Mouse (Mus musculus) heart, embryonic 13.5 days (tissue): ENCODE results near the gene Fgf10. TPM values are rescaled to one million over a fixed set of nuclear protein-coding genes. Genes with fewer than 3 reads are reported as not detected.

Source experiments
- ATAC-seq: fragments of 200-750 bp; cut with Nextera tagmentation; 2 replicates; pipeline ENCODE4 v1.8.0; 2017; ENCODE audit warnings: moderate TSS enrichment; ENCODE audit not compliant: insufficient number of reproducible peaks, low FRiP score, low TSS enrichment; ENCODE audit errors: extremely low read depth
- H3K27ac ChIP-seq: fragments of 300-500 bp; sonication (generic); replicated peaks from 2 replicates; pipeline ENCODE4 v1.5.1; 2015; ENCODE audit warnings: moderate library complexity, mild to moderate bottlenecking, inconsistent platforms
- H3K27me3 ChIP-seq: fragments of 300-500 bp; sonication (generic); replicated peaks from 2 replicates; pipeline ENCODE4 v1.6.1; 2015; ENCODE audit warnings: mild to moderate bottlenecking, inconsistent platforms
- H3K36me3 ChIP-seq: fragments of 300-500 bp; sonication (generic); 2 replicates; pipeline ENCODE4 v1.6.1; 2015; ENCODE audit warnings: mild to moderate bottlenecking, inconsistent platforms
- H3K4me1 ChIP-seq: fragments of 300-500 bp; sonication (generic); 2 replicates; pipeline ENCODE4 v1.6.1; 2015; ENCODE audit warnings: inconsistent platforms
- H3K4me2 ChIP-seq: fragments of 300-500 bp; sonication (generic); 2 replicates; pipeline ENCODE4 v1.6.1; 2015; ENCODE audit warnings: inconsistent platforms, mild to moderate bottlenecking, moderate library complexity
- H3K4me3 ChIP-seq: fragments of 300-500 bp; sonication (generic); 2 replicates; pipeline ENCODE4 v1.5.1; 2015; ENCODE audit warnings: moderate library complexity, mild to moderate bottlenecking, inconsistent platforms
- H3K9ac ChIP-seq: fragments of 300-500 bp; sonication (generic); 2 replicates; pipeline ENCODE4 v1.6.1; 2015; ENCODE audit warnings: inconsistent platforms, mild to moderate bottlenecking, moderate library complexity
- H3K9me3 ChIP-seq: fragments of 300-500 bp; sonication (generic); 2 replicates; pipeline ENCODE4 v1.6.1; 2016; ENCODE audit warnings: inconsistent platforms
- WGBS: fragments of 180-500 bp; shearing (Covaris S2); methylation state at CpG from one replicate; pipeline ENCODE4 v1.1.7; 2015; ENCODE audit warnings: mixed read lengths; 5-methylcytosine and 5-hydroxymethylcytosine counted together
- polyA plus RNA-seq: library from polyadenylated mRNA; unstranded; fragments of >200 nt; fragmentation: Nextera tagmentation; extraction: Ambion mirVana; gene quantifications from 2 replicates; pipeline ENCODE4 v1.2.1, GENCODE M21; 2015

Gene Fgf10
- 0.84 and 1.3 TPM in 2 replicates for polyA plus RNA-seq

DNA sequence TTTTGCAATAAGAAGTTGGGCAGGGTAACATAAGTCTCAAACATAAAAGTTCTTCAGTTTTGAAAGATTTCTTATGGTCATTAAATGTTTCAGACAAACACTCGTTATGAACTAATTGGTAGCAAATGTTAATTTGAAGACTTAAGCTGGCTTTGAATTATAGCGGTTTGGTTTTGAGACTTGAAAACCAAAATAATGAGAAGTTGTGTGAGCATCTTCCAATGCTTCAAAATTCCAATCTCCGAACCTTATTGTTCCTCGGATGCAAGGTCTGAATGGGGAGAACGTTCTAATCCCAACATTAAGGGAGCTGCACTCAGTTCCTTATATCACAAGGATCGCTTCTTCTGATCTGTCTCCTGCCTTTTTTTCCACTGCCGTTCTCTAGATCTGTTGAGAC lies at the start of gene Fgf10:
TSS of gene Fgf10 (plus strand) at position 301 of the 400 bp plus-strand sequence.
- Histone ChIP-seq H3K27ac (no peak within 1 kb of the TSS), H3K36me3 (no peaks in the 10 kb centered on the region), H3K4me1 (no peaks in the 10 kb centered on the region), H3K4me2 (no peak within 1 kb of the TSS), H3K9me3 (no peaks in the 10 kb centered on the region), H3K9ac (no peak within 1 kb of the TSS), H3K4me3 (no peak within 1 kb of the TSS), H3K27me3 (no peaks in the 10 kb centered on the region)
- no peak for ATAC-seq
- 81% methylated on average over 7 of the region's 7 CpGs for WGBS

- no peak for ATAC-seq
- 15% methylated on average over 3 of the region's 3 CpGs for WGBS
- H3K4me1 ChIP-seq = peaks cover 4% of the 10 kb centered on the region; the same call in 1 of the 2 replicates
These were observed 39.7 kb upstream of the Fgf10 start for GRCm38 (mm10) chr13:118629661-118630428.

GRCm38 (mm10) chr13:118631500-118631899 lies 38.1 kb upstream of the Fgf10 start:
- no peak for ATAC-seq
- Histone ChIP-seq H3K4me2 (no peak overlapping the region), H3K9ac (no peak overlapping the region), H3K27ac (no peak overlapping the region), H3K27me3 (no peaks in the 10 kb centered on the region), H3K4me1 (peaks cover 4% of the 10 kb centered on the region; the same call in 1 of the 2 replicates), H3K4me3 (no peak overlapping the region), H3K36me3 (no peaks in the 10 kb centered on the region), H3K9me3 (no peaks in the 10 kb centered on the region)
- 72% methylated on average over 2 of the region's 2 CpGs for WGBS

More at GRCm38 (mm10) chr13:118629661-118630428, 39.7 kb upstream of the Fgf10 start:
- Histone ChIP-seq H3K27ac (no peak overlapping the region), H3K4me2 (no peak overlapping the region), H3K4me3 (no peak overlapping the region), H3K9ac (no peak overlapping the region), H3K36me3 (no peaks in the 10 kb centered on the region), H3K9me3 (no peaks in the 10 kb centered on the region), H3K27me3 (no peaks in the 10 kb centered on the region)

GRCm38 (mm10) chr13:118636047-118636446 lies 33.5 kb upstream of the Fgf10 start:
- H3K9ac ChIP-seq = no peak overlapping the region
- no peak for ATAC-seq
- no peak overlapping the region for H3K4me3 ChIP-seq
- no peaks in the 10 kb centered on the region for H3K4me1 ChIP-seq
- H3K27me3 ChIP-seq = no peaks in the 10 kb centered on the region
- H3K9me3 ChIP-seq = no peaks in the 10 kb centered on the region
- H3K36me3 ChIP-seq = no peaks in the 10 kb centered on the region
- no peak overlapping the region for H3K4me2 ChIP-seq
- WGBS = 75% methylated on average over 5 of the region's 5 CpGs
- no peak overlapping the region for H3K27ac ChIP-seq

GRCm38 (mm10) chr13:118642585-118642984 lies 27.0 kb upstream of the Fgf10 start:
- H3K9me3 ChIP-seq = no peaks in the 10 kb centered on the region
- no peak overlapping the region for H3K4me2 ChIP-seq
- H3K27me3 ChIP-seq = no peaks in the 10 kb centered on the region
- WGBS = 81% methylated on average over 3 of the region's 3 CpGs
- H3K4me1 ChIP-seq = no peaks in the 10 kb centered on the region
- no peak overlapping the region for H3K27ac ChIP-seq
- H3K4me3 ChIP-seq = no peak overlapping the region
- no peak for ATAC-seq
- H3K9ac ChIP-seq = no peak overlapping the region
- H3K36me3 ChIP-seq = no peaks in the 10 kb centered on the region

- no peaks in the 10 kb centered on the region for H3K27me3 ChIP-seq
- no peaks in the 10 kb centered on the region for H3K36me3 ChIP-seq
- H3K27ac ChIP-seq = no peak overlapping the region
- no peaks in the 10 kb centered on the region for H3K9me3 ChIP-seq
- 65% methylated on average over 6 of the region's 6 CpGs for WGBS
- ATAC-seq = no peak
- no peak overlapping the region for H3K4me3 ChIP-seq
- H3K4me1 ChIP-seq = no peaks in the 10 kb centered on the region
- no peak overlapping the region for H3K9ac ChIP-seq
- no peak overlapping the region for H3K4me2 ChIP-seq
These were observed 26.5 kb upstream of the Fgf10 start for GRCm38 (mm10) chr13:118643138-118643537.

GRCm38 (mm10) chr13:118656991-118657390 lies 12.6 kb upstream of the Fgf10 start:
- Histone ChIP-seq H3K27me3 (no peaks in the 10 kb centered on the region), H3K4me3 (no peak overlapping the region), H3K9me3 (no peaks in the 10 kb centered on the region), H3K27ac (no peak overlapping the region), H3K4me1 (no peaks in the 10 kb centered on the region), H3K9ac (no peak overlapping the region), H3K36me3 (no peaks in the 10 kb centered on the region), H3K4me2 (no peak overlapping the region)
- WGBS = 45% methylated on average over 5 of the region's 5 CpGs
- no peak for ATAC-seq

- no peak for ATAC-seq
- no peaks in the 10 kb centered on the region for H3K4me1 ChIP-seq
- WGBS = 77% methylated on average over 2 of the region's 2 CpGs
These were observed 11.6 kb upstream of the Fgf10 start for GRCm38 (mm10) chr13:118658031-118658430.

GRCm38 (mm10) chr13:118658608-118659326 lies 10.8 kb upstream of the Fgf10 start:
- 81% methylated on average over 7 of the region's 7 CpGs for WGBS
- H3K27ac ChIP-seq = no peak overlapping the region
- no peak overlapping the region for H3K4me3 ChIP-seq
- H3K4me1 ChIP-seq = no peaks in the 10 kb centered on the region
- no peak overlapping the region for H3K9ac ChIP-seq
- no peaks in the 10 kb centered on the region for H3K27me3 ChIP-seq
- H3K36me3 ChIP-seq = no peaks in the 10 kb centered on the region
- no peak for ATAC-seq
- no peak overlapping the region for H3K4me2 ChIP-seq
- no peaks in the 10 kb centered on the region for H3K9me3 ChIP-seq

More at GRCm38 (mm10) chr13:118658031-118658430, 11.6 kb upstream of the Fgf10 start:
- Histone ChIP-seq H3K9me3 (no peaks in the 10 kb centered on the region), H3K9ac (no peak overlapping the region), H3K4me2 (no peak overlapping the region), H3K27ac (no peak overlapping the region), H3K27me3 (no peaks in the 10 kb centered on the region), H3K4me3 (no peak overlapping the region), H3K36me3 (no peaks in the 10 kb centered on the region)

GRCm38 (mm10) chr13:118661664-118662063 lies 7.9 kb upstream of the Fgf10 start:
- ATAC-seq = no peak
- H3K9ac ChIP-seq = no peak overlapping the region
- H3K36me3 ChIP-seq = no peaks in the 10 kb centered on the region
- 65% methylated on average over 3 of the region's 3 CpGs for WGBS
- H3K4me3 ChIP-seq = no peak overlapping the region
- no peak overlapping the region for H3K27ac ChIP-seq
- H3K4me1 ChIP-seq = no peaks in the 10 kb centered on the region
- no peaks in the 10 kb centered on the region for H3K27me3 ChIP-seq
- H3K9me3 ChIP-seq = no peaks in the 10 kb centered on the region
- no peak overlapping the region for H3K4me2 ChIP-seq

DNA sequence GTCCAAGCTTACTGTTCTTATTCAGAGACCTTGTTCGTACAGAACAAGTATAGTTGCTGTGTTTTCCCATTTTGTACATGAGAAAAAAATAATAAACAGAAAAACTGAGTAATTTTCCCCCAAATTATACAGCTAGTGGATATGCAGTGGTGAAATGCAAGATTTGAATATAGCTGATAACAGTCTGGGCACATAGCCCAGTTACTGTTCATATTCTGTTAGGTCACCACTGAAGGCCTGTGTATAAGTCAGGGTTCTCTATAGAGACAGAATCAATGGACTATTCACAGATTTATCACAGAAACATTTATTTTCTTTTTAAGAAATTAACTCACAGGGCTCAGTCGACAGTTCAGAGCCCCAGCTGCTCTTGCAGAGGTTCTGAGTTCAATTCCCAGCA lies 4.7 kb upstream of the Fgf10 start:
- H3K9ac ChIP-seq = no peak overlapping the region
- 46% methylated on average over 2 of the region's 2 CpGs for WGBS
- H3K4me3 ChIP-seq = no peak overlapping the region
- no peaks in the 10 kb centered on the region for H3K36me3 ChIP-seq
- H3K4me1 ChIP-seq = no peaks in the 10 kb centered on the region
- no peak overlapping the region for H3K4me2 ChIP-seq
- no peak for ATAC-seq
- no peak overlapping the region for H3K27ac ChIP-seq
- no peaks in the 10 kb centered on the region for H3K27me3 ChIP-seq
- H3K9me3 ChIP-seq = no peaks in the 10 kb centered on the region
